Mouse (Mus musculus) kidney, embryonic 15.5 days (tissue): Measurements from ENCODE around the gene Mta2. TPM values are rescaled to one million over a fixed set of nuclear protein-coding genes. Genes with fewer than 3 reads are reported as not detected.

Experiments used
- ATAC-seq: fragments of 200-750 bp; cut with Nextera tagmentation; replicated peaks from 2 replicates; pipeline ENCODE4 v1.8.0; 2017; ENCODE audit warnings: moderate TSS enrichment; ENCODE audit not compliant: low FRiP score
- H3K27ac ChIP-seq: fragments of 300-500 bp; sonication (generic); 2 replicates; pipeline ENCODE4 v1.5.1; 2015; ENCODE audit warnings: mild to moderate bottlenecking, inconsistent platforms
- H3K27me3 ChIP-seq: fragments of 300-500 bp; sonication (generic); 2 replicates; pipeline ENCODE4 v1.6.1; 2015; ENCODE audit warnings: inconsistent platforms
- H3K36me3 ChIP-seq: fragments of 300-500 bp; sonication (generic); 2 replicates; pipeline ENCODE4 v1.6.1; 2015; ENCODE audit warnings: inconsistent platforms
- H3K4me1 ChIP-seq: fragments of 300-500 bp; sonication (generic); 2 replicates; pipeline ENCODE4 v1.6.1; 2015; ENCODE audit warnings: inconsistent platforms
- H3K4me2 ChIP-seq: fragments of 300-500 bp; sonication (generic); 2 replicates; pipeline ENCODE4 v1.6.1; 2015; ENCODE audit warnings: moderate library complexity, mild to moderate bottlenecking, inconsistent platforms
- H3K4me3 ChIP-seq: fragments of 300-500 bp; sonication (generic); replicated peaks from 2 replicates; pipeline ENCODE4 v1.5.1; 2015; ENCODE audit warnings: mild to moderate bottlenecking, inconsistent platforms
- H3K9ac ChIP-seq: fragments of 300-500 bp; sonication (generic); 2 replicates; pipeline ENCODE4 v1.6.1; 2015; ENCODE audit warnings: mild to moderate bottlenecking, inconsistent platforms
- H3K9me3 ChIP-seq: fragments of 300-500 bp; sonication (generic); replicated peaks from 2 replicates; pipeline ENCODE4 v1.6.1; 2016; ENCODE audit warnings: inconsistent platforms
- WGBS: fragments of 180-500 bp; shearing (Covaris S2); methylation state at CpG from one replicate; pipeline ENCODE4 v1.1.7; 2015; ENCODE audit warnings: mixed read lengths; 5-methylcytosine and 5-hydroxymethylcytosine counted together
- polyA plus RNA-seq: library from polyadenylated mRNA; unstranded; fragments of >200 nt; fragmentation: Nextera tagmentation; extraction: Ambion mirVana; gene quantifications from 2 replicates; pipeline ENCODE4 v1.2.1, GENCODE M21; 2015

Mta2 gene
- polyA plus RNA-seq, 1 experiment from 2014 or later = 168 TPM

DNA sequence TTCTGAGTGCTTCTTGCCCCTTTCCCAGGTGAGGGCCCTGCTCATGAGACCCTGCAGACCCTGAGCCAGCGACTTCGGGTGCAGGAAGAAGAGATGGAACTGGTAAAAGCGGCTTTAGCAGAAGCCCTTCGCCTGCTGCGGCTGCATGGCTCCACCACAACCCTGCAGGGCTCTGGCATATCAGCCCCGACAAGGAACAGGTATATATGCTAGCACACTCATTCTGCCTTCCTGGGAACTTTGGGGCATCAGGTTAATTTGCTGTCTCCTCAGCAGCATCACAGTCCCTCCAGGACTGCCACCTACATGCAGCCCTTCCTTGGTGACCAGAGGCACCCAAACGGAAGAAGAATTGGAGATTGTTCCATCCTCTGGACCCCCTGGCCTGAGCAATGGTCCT, 10.9 kb upstream of the Mta2 start:
- H3K9ac ChIP-seq = peak overlapping the region; percentile 78
- 77% methylated on average over 7 of the region's 7 CpGs for WGBS
- no peaks in the 10 kb centered on the region for H3K9me3 ChIP-seq
- peak overlapping the region; percentile 78 for H3K4me2 ChIP-seq
- peak overlapping the region; percentile 81 for H3K4me3 ChIP-seq
- no peak overlapping the region for H3K27ac ChIP-seq
- no peak for ATAC-seq
- H3K27me3 ChIP-seq = no peaks in the 10 kb centered on the region
- H3K4me1 ChIP-seq = peaks cover 26% of the 10 kb centered on the region
- H3K36me3 ChIP-seq = peaks cover 63% of the 10 kb centered on the region

DNA sequence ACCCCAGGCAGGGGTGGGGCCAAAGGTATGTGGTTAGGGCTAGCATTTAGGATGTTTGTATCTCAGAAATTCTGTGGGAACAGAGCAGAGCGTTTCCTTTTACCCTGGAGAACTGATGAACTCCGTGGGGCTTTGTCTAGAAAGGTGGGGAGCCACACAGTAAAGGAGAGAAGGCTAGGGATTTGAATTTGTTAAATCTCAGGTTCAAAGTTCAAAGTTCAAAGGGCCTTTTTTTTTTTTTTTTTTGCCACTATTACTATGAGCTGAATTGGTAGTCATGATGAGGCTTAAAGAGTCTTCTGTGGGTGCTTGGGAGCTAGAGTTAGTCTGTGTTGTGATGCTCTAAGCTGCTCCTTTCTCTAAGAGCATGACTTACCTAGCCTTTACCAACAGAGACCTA, 4.9 kb upstream of the Mta2 start:
- no peak for ATAC-seq
- peaks cover 72% of the 10 kb centered on the region for H3K36me3 ChIP-seq
- WGBS = 90% methylated on average over 2 of the region's 2 CpGs
- no peak overlapping the region for H3K9ac ChIP-seq
- no peak overlapping the region for H3K4me2 ChIP-seq
- no peaks in the 10 kb centered on the region for H3K27me3 ChIP-seq
- H3K4me1 ChIP-seq = peaks cover 16% of the 10 kb centered on the region
- H3K27ac ChIP-seq = no peak overlapping the region
- no peaks in the 10 kb centered on the region for H3K9me3 ChIP-seq
- no peak overlapping the region for H3K4me3 ChIP-seq

DNA sequence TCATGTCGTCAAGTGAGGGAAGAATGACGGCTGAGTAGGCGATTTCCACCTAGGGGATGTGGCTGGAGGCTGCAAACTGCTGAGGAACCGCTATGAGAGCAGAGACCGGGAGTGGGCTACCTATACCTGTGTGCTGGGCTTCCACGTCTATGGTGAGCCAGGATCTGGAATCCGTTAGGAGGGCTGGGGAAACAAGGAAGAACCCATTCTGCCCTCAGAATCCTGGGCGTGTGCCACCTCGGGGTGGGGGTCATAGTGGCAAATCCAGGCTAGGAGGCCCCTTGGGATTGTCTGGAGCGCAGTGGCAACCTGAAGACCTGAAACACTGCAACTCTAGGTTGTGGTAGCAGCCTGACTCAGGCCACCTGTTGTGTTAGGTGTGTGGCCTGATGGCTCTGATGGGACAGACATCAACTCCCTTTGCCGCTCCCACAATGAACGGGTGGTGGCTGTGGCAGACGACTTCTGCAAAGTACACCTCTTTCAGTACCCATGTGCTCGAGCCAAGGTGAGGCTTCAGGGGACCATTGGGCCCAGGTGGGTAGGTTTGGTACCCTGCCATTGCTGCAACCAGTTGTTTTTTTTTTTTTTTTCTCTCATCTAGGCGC, 1.0 kb upstream of the Mta2 start:
- H3K4me3 ChIP-seq = peak overlapping the region; percentile 63

DNA sequence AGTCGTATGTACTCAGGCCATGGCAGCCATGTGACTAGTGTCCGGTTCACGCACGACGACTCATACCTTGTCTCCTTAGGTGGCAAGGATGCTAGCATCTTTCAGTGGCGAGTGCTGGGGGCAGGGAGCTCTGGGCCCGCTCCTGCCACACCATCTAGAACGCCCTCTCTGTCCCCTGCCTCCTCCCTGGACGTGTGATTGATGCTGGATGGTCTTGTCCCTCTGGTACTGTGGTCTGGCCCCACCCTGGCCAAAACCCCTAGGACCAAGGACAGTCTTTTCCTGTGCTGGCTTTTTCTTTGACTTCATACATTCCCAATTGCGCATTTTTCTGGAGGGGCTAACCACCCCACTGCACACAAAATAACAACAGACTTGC, 550 bp upstream of the Mta2 start:
- Histone ChIP-seq H3K4me2 (peak overlapping the region; percentile 72), H3K27me3 (no peaks in the 10 kb centered on the region), H3K4me1 (peaks cover 45% of the 10 kb centered on the region), H3K9ac (peak overlapping the region; percentile 96), H3K36me3 (peaks cover 63% of the 10 kb centered on the region), H3K9me3 (no peaks in the 10 kb centered on the region), H3K27ac (peak overlapping the region; percentile 99), H3K4me3 (peak overlapping the region; percentile 63)
- WGBS = 25% methylated on average over 10 of the region's 10 CpGs
- peak; percentile 22 for ATAC-seq

More for the DNA sequence above, 1.0 kb upstream of the Mta2 start:
- H3K27ac ChIP-seq = peak overlapping the region; percentile 99
- ATAC-seq = no peak
- no peaks in the 10 kb centered on the region for H3K27me3 ChIP-seq
- 75% methylated on average over 15 of the region's 15 CpGs for WGBS
- H3K4me1 ChIP-seq = peaks cover 44% of the 10 kb centered on the region
- H3K9ac ChIP-seq = peak overlapping the region; percentile 96
- no peaks in the 10 kb centered on the region for H3K9me3 ChIP-seq
- H3K4me2 ChIP-seq = peak overlapping the region; percentile 72
- H3K36me3 ChIP-seq = peaks cover 63% of the 10 kb centered on the region

DNA sequence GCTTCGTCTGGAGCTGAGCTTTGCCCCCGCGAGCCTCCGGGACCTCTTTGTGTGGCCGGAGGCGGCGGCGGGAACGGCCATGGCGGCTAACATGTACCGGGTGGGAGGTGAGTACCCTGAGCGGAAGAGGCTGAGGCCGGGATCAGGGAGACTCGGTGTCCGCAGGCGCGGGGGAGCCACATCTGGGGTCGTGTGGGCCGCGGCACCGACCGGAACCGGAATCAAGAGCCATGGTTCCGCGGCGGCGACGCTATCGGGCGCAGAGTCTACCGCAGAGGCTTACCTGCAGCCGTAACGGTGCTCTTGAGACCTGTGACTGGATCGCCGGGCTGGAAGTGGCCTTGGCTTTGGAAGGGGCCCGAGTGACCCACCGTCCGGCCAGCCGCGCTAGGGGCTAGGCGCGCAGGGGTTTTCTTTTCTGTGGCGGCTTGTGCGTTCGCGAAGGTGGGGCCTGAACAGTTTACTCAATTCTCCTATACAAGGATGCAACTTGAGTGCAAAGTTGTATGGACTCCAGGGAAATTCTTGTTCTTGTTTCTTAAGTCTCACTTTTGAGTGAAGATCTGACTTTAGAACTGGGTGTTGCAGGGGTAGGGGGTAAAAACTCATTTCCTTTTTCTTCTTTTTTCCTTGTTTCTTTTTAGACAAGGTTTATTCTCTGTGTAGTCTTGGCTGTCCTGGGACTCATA, 745 bp downstream of the Mta2 start:
- H3K9ac ChIP-seq = peak overlapping the region; percentile 96
- peak overlapping the region; percentile 72 for H3K4me2 ChIP-seq
- H3K27me3 ChIP-seq = no peaks in the 10 kb centered on the region
- WGBS = 0% methylated on average over 46 of the region's 46 CpGs
- peaks cover 45% of the 10 kb centered on the region for H3K4me1 ChIP-seq
- peak overlapping the region; percentile 63 for H3K4me3 ChIP-seq
- H3K36me3 ChIP-seq = peaks cover 63% of the 10 kb centered on the region
- H3K27ac ChIP-seq = peak overlapping the region; percentile 99
- ATAC-seq = peak; percentile 73
- no peaks in the 10 kb centered on the region for H3K9me3 ChIP-seq

DNA sequence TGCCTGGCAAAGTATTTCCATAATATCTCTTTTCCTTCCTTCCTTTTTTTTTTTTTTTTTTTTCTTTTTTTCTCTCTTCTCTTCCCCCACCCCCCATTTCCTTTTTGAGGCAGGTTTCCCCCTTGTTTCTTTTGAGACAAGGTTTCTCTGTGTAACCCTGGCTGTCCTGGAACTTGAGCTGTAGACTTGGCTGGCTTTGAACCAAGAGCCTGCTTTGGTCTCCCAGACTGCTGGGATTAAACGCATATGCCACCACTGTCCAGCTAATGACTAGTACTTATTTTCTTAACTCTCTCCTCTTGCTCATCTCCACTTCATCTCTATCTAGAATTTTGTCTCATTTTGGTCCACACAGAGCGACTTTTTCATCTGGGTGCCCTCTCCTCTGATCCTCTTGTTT, 1.4 kb downstream of the Mta2 start:
- peak overlapping the region; percentile 96 for H3K9ac ChIP-seq
- peak overlapping the region; percentile 63 for H3K4me3 ChIP-seq
- peaks cover 45% of the 10 kb centered on the region for H3K4me1 ChIP-seq
- peaks cover 64% of the 10 kb centered on the region for H3K36me3 ChIP-seq
- H3K9me3 ChIP-seq = no peaks in the 10 kb centered on the region
- H3K27ac ChIP-seq = peak overlapping the region; percentile 99
- 55% methylated on average over 2 of the region's 2 CpGs for WGBS
- H3K27me3 ChIP-seq = no peaks in the 10 kb centered on the region
- H3K4me2 ChIP-seq = peak overlapping the region; percentile 72
- no peak for ATAC-seq

DNA sequence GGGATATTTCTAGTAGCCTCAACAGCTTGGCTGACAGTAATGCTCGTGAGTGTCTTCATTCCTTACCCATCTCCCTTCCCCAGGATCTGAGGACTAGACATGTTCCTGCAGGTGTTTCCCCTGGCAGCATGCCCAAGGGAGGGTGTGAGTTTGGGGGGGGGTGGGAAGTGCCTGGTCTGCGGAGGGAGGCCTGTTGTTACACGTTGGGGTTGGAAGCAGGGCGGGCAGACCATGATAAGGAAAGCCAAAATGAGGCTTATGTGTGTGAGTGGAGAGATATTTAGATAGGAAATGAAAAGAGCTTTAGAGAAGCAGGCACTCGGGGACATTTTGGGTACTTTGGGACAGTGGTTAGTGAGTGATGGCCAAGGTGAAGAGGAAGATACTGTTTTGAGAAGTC, 2.4 kb downstream of the Mta2 start:
- Histone ChIP-seq H3K27ac (peak overlapping the region; percentile 73), H3K36me3 (peaks cover 64% of the 10 kb centered on the region), H3K9me3 (no peaks in the 10 kb centered on the region), H3K4me3 (peak overlapping the region; percentile 63), H3K27me3 (no peaks in the 10 kb centered on the region), H3K4me1 (peaks cover 45% of the 10 kb centered on the region), H3K4me2 (peak overlapping the region; percentile 72), H3K9ac (peak overlapping the region; percentile 41; the same call in 1 of the 2 replicates)
- 52% methylated on average over 5 of the region's 5 CpGs for WGBS
- ATAC-seq = no peak

DNA sequence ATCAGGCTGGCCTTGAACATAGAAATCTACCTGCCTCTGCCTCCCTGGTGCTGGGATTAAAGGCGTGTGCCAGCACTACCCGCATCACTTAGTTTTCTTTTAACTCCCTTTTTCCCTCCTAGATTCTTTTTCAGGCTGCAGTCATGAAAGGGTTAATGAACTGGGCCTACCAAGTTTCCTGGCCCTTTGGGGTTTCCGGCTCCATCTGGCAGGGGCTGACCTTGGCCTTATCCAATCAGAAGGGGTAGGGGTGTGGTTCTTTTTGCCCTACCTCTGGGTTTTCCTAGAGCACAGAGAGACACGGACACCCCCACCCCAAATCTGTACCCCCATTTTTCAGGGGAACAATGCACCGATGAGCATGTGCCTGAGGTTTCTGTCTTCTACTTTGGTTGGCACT, 3.1 kb downstream of the Mta2 start:
- ATAC-seq = no peak
- H3K4me3 ChIP-seq = peak overlapping the region; percentile 35
- H3K27me3 ChIP-seq = no peaks in the 10 kb centered on the region
- H3K36me3 ChIP-seq = peaks cover 64% of the 10 kb centered on the region
- whole genome bisulfite sequencing = 20% methylated on average over 5 of the region's 5 CpGs
- H3K9ac ChIP-seq = peak overlapping the region; percentile 26; the same call in 1 of the 2 replicates
- peak overlapping the region; percentile 72 for H3K4me2 ChIP-seq
- H3K27ac ChIP-seq = peak overlapping the region; percentile 33
- peaks cover 45% of the 10 kb centered on the region for H3K4me1 ChIP-seq
- no peaks in the 10 kb centered on the region for H3K9me3 ChIP-seq

DNA sequence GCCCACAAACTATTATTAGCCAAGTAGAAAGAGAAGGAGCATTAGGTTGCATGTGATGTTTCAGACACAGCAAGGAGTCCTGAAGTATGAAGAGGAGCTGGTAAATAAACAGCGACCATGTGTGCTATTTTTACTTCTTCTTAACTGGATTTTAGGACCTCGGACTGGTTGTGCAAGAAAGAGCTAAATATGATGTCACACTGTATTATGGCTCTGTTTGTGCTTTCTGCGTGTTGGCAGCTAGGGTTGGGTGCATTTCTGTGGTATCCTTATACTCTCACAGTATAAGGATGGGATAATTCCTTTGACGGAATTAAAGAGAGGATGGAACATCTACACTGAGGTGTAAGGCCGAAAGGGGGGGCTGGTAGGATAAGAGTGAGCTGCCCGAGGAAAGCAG, 3.6 kb downstream of the Mta2 start:
- Histone ChIP-seq H3K4me1 (peaks cover 42% of the 10 kb centered on the region), H3K27ac (peak overlapping the region; percentile 33), H3K4me2 (peak overlapping the region; percentile 72), H3K27me3 (no peaks in the 10 kb centered on the region), H3K36me3 (peaks cover 69% of the 10 kb centered on the region), H3K9me3 (no peaks in the 10 kb centered on the region), H3K4me3 (peak overlapping the region; percentile 35), H3K9ac (peak overlapping the region; percentile 26; the same call in 1 of the 2 replicates)
- 79% methylated on average over 6 of the region's 6 CpGs for WGBS
- ATAC-seq = no peak

DNA sequence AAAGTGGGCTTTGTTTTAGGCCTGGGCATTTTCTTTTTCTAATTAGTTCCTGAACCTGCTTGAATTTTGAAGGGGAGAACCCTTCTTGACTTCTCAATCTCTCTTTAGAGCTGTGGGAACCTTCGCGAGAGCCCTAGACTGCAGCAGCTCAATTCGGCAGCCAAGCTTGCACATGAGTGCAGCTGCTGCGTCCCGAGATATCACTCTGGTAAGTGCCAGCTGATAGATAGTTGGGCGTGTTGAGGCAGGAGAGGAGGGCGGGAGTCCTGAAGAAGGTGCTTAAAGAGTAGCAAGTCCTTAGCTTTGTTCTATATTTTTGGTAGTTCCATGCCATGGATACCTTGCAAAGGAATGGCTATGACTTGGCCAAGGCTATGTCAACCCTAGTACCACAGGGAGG, 5.3 kb downstream of the Mta2 start:
- H3K36me3 ChIP-seq = peaks cover 86% of the 10 kb centered on the region
- WGBS = 93% methylated on average over 7 of the region's 7 CpGs
- H3K4me2 ChIP-seq = no peak overlapping the region
- no peak overlapping the region for H3K9ac ChIP-seq
- H3K4me1 ChIP-seq = peaks cover 29% of the 10 kb centered on the region
- H3K4me3 ChIP-seq = no peak overlapping the region
- H3K9me3 ChIP-seq = no peaks in the 10 kb centered on the region
- H3K27me3 ChIP-seq = no peaks in the 10 kb centered on the region
- H3K27ac ChIP-seq = no peak overlapping the region
- ATAC-seq = no peak

DNA sequence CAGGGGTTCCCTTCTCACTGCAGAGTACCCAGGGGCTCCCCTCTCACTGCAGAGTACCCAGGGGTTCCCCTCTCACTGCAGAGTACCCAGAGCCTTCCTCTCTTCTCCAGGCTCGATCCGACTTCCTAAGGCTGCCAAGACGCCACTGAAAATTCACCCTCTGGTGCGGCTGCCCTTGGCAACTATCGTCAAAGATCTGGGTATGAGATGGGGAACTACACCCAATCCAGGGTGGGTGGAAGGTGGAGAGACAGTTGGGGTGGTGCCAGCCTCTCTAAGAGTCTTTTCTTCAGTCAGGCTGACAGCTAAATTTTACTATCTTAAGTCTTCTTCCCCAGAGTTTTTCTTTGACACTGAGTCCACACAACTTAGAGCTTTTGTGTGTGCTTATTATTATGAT, 8.5 kb downstream of the Mta2 start:
- H3K9me3 ChIP-seq = no peaks in the 10 kb centered on the region
- no peak overlapping the region for H3K4me2 ChIP-seq
- no peaks in the 10 kb centered on the region for H3K27me3 ChIP-seq
- 93% methylated on average over 5 of the region's 5 CpGs for WGBS
- H3K4me3 ChIP-seq = no peak overlapping the region
- H3K36me3 ChIP-seq = peaks cover 81% of the 10 kb centered on the region
- H3K9ac ChIP-seq = no peak overlapping the region
- no peak for ATAC-seq
- no peak overlapping the region for H3K27ac ChIP-seq
- H3K4me1 ChIP-seq = peaks cover 25% of the 10 kb centered on the region

DNA sequence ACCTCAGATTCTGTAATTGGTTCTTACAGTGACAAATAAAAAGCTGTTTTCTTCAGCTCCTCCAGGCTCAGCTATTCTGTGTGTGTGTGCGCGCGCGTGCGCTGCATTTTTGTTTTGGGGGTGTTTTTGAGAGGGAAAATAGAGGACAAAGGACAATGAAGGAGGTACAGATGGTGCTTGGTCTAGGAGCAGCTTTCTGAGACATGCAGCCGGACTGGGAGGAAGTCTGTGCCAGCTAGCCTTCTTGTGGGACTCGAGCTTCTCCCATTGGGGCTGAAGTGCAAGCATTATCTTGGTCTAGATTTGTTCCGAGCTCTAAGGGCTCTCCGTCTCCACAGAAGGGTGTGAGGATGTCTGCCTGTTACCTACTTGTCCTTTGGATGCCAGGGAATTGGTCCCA, 10.6 kb downstream of the Mta2 start:
- peaks cover 21% of the 10 kb centered on the region for H3K4me1 ChIP-seq
- H3K9ac ChIP-seq = no peak overlapping the region
- no peak overlapping the region for H3K4me3 ChIP-seq
- no peak for ATAC-seq
- WGBS = 91% methylated on average over 9 of the region's 9 CpGs
- peaks cover 79% of the 10 kb centered on the region for H3K36me3 ChIP-seq
- no peaks in the 10 kb centered on the region for H3K27me3 ChIP-seq
- no peak overlapping the region for H3K27ac ChIP-seq
- no peaks in the 10 kb centered on the region for H3K9me3 ChIP-seq
- H3K4me2 ChIP-seq = no peak overlapping the region
